Mouse (Mus musculus) spleen, embryonic (tissue): ENCODE results near the gene Mrpl52.

Source experiments
- CTCF ChIA-PET: fragments of 350-600 bp; sonication (Branson Sonifier 250); formaldehyde crosslinking; loops from one replicate; lab custom pipeline; 2022; lab: Charles Lee

Mrpl52 gene

GRCm38 (mm10) chr14:54426689-54427398 is at the start of gene Mrpl52:
TSS of gene Mrpl52 (plus strand) at chr14:54426909.
- CTCF ChIA-PET: interaction anchor here (0.6 to 0.7 kb wide), 3 partner anchors 24 to 233 kb away, joined by 3 to 4 read pairs (median 4); no protein-coding TSS in a partner anchor

GRCm38 (mm10) chr14:54377166-54377565 is 49.5 kb upstream of the Mrpl52 start:
- CTCF ChIA-PET: no interaction called here

GRCm38 (mm10) chr14:54379571-54379970 is 47.1 kb upstream of the Mrpl52 start:
- CTCF ChIA-PET: no interaction called here

GRCm38 (mm10) chr14:54380616-54381015 is 46.1 kb upstream of the Mrpl52 start:
- CTCF ChIA-PET: no interaction called here

GRCm38 (mm10) chr14:54381816-54382215 is 44.9 kb upstream of the Mrpl52 start:
- CTCF ChIA-PET: no interaction called here

- CTCF ChIA-PET: no interaction called here
Observed at GRCm38 (mm10) chr14:54382641-54383040, 44.1 kb upstream of the Mrpl52 start.

GRCm38 (mm10) chr14:54383355-54383771 is 43.3 kb upstream of the Mrpl52 start:
- CTCF ChIA-PET: no interaction called here

- CTCF ChIA-PET: no interaction called here
Observed at GRCm38 (mm10) chr14:54384396-54384795, 42.3 kb upstream of the Mrpl52 start.

GRCm38 (mm10) chr14:54385968-54386618 is 40.6 kb upstream of the Mrpl52 start:
- CTCF ChIA-PET: no interaction called here

GRCm38 (mm10) chr14:54387546-54387945 is 39.2 kb upstream of the Mrpl52 start:
- CTCF ChIA-PET: interaction anchor here (0.6 kb wide), 1 partner anchor 153 kb away, joined by 4 read pairs; no protein-coding TSS in a partner anchor

- CTCF ChIA-PET: interaction anchor here (0.7 kb wide), 1 partner anchor 13 kb away, joined by 6 read pairs; no protein-coding TSS in a partner anchor
Observed at GRCm38 (mm10) chr14:54390843-54391242, 35.9 kb upstream of the Mrpl52 start.

GRCm38 (mm10) chr14:54393794-54394193 is 32.9 kb upstream of the Mrpl52 start:
- CTCF ChIA-PET: no interaction called here

- CTCF ChIA-PET: no interaction called here
Observed at GRCm38 (mm10) chr14:54394309-54394708, 32.4 kb upstream of the Mrpl52 start.

GRCm38 (mm10) chr14:54396685-54397084 is 30.0 kb upstream of the Mrpl52 start:
- CTCF ChIA-PET: interaction anchor here (0.7 kb wide), 1 partner anchor 179 kb away, joined by 6 read pairs; no protein-coding TSS in a partner anchor

- CTCF ChIA-PET: interaction anchor here (0.5 kb wide), 1 partner anchor 213 kb away, joined by 13 read pairs; no protein-coding TSS in a partner anchor
Observed at GRCm38 (mm10) chr14:54397872-54398527, 28.7 kb upstream of the Mrpl52 start.

- CTCF ChIA-PET: interaction anchor here (0.5 kb wide), 1 partner anchor 213 kb away, joined by 13 read pairs; no protein-coding TSS in a partner anchor
Observed at GRCm38 (mm10) chr14:54398528-54398916, 28.2 kb upstream of the Mrpl52 start.

- CTCF ChIA-PET: interaction anchor here (0.5 kb wide), 1 partner anchor 214 kb away, joined by 13 read pairs; no protein-coding TSS in a partner anchor
Observed at GRCm38 (mm10) chr14:54398921-54399382, 27.8 kb upstream of the Mrpl52 start.

- CTCF ChIA-PET: interaction anchor here (0.9 kb wide), 1 partner anchor 8 kb away, joined by 8 read pairs; no protein-coding TSS in a partner anchor
Observed at GRCm38 (mm10) chr14:54401723-54402122, 25.0 kb upstream of the Mrpl52 start.

GRCm38 (mm10) chr14:54408336-54409056 is 18.2 kb upstream of the Mrpl52 start:
- CTCF ChIA-PET: no interaction called here

- CTCF ChIA-PET: no interaction called here
Observed at GRCm38 (mm10) chr14:54409057-54409645, 17.6 kb upstream of the Mrpl52 start.
